Mouse (Mus musculus) gastrocnemius, adult 18-20 months (tissue): Measurements from ENCODE around the gene Zfp42. TPM values are rescaled to one million over a fixed set of nuclear protein-coding genes. Genes with fewer than 3 reads are reported as not detected.
"Not testable (repeated sequence)": the region's sequence is repeated elsewhere in the genome, so short reads cannot be mapped to it uniquely, and the experiment has no call there.

Experiments
- DNase-seq: peaks from one replicate; pipeline ENCODE4 v3.0.0; 2021; ENCODE audit warnings: low spot score
- long read RNA-seq, 2 experiments: library from polyadenylated mRNA; stranded (forward); transcript quantifications; one replicate each; pipeline ENCODE4 v2.0.0; 2021
- total RNA-seq, 2 experiments: library from RNA; stranded (reverse); gene quantifications; 2 replicates each; pipeline ENCODE4 v1.2.3; 2021

The Zfp42 gene
- not detected for total RNA-seq
- long read RNA-seq, experiment 1: 0 reads
- long read RNA-seq, experiment 2: 0 reads

GRCm38 (mm10) chr8:43306896-43307295, at the start of gene Zfp42:
TSS of gene Zfp42 (minus strand) at chr8:43306980.
- no peak for DNase-seq

GRCm38 (mm10) chr8:43356069-43356770, 49.4 kb upstream of the Zfp42 start:
- no peak for DNase-seq

- DNase-seq: not testable (repeated sequence)
These were observed 45.5 kb upstream of the Zfp42 start for GRCm38 (mm10) chr8:43352241-43352640.

- DNase-seq: no peak
These were observed 31.8 kb upstream of the Zfp42 start for GRCm38 (mm10) chr8:43338555-43338954.

GRCm38 (mm10) chr8:43333465-43333864, 26.7 kb upstream of the Zfp42 start:
- DNase-seq: no peak

- no peak for DNase-seq
These were observed 24.9 kb upstream of the Zfp42 start for GRCm38 (mm10) chr8:43331657-43332056.

- DNase-seq: no peak
These were observed 23.3 kb upstream of the Zfp42 start for GRCm38 (mm10) chr8:43329913-43330705.

- no peak for DNase-seq
These were observed 21.9 kb upstream of the Zfp42 start for GRCm38 (mm10) chr8:43328666-43329065.

- DNase-seq: no peak
These were observed 14.0 kb upstream of the Zfp42 start for GRCm38 (mm10) chr8:43320771-43321170.

- DNase-seq: no peak
These were observed 1.4 kb upstream of the Zfp42 start for GRCm38 (mm10) chr8:43308213-43308612.

- no peak for DNase-seq
These were observed 1.1 kb downstream of the Zfp42 start for GRCm38 (mm10) chr8:43305676-43306075.

- no peak for DNase-seq
These were observed 7.0 kb downstream of the Zfp42 start for GRCm38 (mm10) chr8:43299796-43300195.

GRCm38 (mm10) chr8:43295826-43296225, 11.0 kb downstream of the Zfp42 start:
- DNase-seq: no peak

GRCm38 (mm10) chr8:43294191-43294590, 12.6 kb downstream of the Zfp42 start:
- no peak for DNase-seq

- DNase-seq: no peak
These were observed 16.2 kb downstream of the Zfp42 start for GRCm38 (mm10) chr8:43290424-43291111.

- no peak for DNase-seq
These were observed 17.0 kb downstream of the Zfp42 start for GRCm38 (mm10) chr8:43289781-43290180.

- no peak for DNase-seq
These were observed 17.9 kb downstream of the Zfp42 start for GRCm38 (mm10) chr8:43288840-43289239.

- DNase-seq: no peak
These were observed 19.3 kb downstream of the Zfp42 start for GRCm38 (mm10) chr8:43287456-43287855.

- DNase-seq: no peak
These were observed 23.5 kb downstream of the Zfp42 start for GRCm38 (mm10) chr8:43283231-43283630.

GRCm38 (mm10) chr8:43278397-43278796, 28.4 kb downstream of the Zfp42 start:
- no peak for DNase-seq

- no peak for DNase-seq
These were observed 45.8 kb downstream of the Zfp42 start for GRCm38 (mm10) chr8:43260961-43261360.

- no peak for DNase-seq
These were observed 48.9 kb downstream of the Zfp42 start for GRCm38 (mm10) chr8:43257886-43258285.
